8 mouse cellular contexts compared by ENCODE assay signal in the genomic region with DNA sequence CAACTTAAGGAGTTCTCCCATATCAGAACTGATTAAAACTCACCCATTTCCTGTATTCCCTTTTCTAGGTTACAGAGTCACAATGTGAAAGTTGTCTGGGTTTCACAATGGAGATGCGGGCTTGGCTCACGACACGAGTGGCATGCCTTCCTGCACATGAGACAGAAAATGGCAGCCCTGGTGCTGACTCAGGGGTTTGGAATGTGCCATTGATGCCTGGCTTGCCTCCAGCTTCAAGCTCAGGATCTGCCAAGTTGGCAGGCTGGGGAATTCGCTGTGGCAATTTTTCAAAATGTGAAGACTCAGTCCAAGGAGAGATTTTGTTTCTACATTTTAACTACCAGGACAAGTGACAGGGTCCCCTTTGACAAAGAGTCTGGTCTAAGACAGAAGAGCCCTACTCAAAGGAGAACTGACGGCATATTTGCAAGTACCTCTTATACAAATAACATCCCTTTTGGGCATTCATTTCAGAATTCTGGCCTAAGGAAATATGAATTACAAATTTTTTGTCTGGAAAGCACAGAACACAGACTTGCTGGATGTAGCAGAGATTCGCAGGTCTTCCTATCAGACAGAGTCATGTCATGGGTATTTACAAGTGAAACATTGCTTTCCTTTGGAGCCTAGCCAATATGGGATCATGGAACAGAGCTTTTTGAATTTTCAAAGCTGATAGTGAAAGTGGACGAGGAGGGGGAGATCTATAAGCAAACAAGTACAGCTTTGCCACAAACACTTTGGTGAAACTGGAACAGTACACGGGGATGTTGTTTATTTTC.
DNase-seq lines count a peak whose midpoint lies in the region; ATAC-seq lines count a peak whose summit lies in the region.

No protein-coding gene starts in this region.

- intact Hi-C loops in left cerebral cortex, postnatal 36 days (cut with DNase I) = no loop called here

- H3K36me3 ChIP-seq in hindbrain, embryonic 15.5 days = no peaks in the 10 kb centered on the region

- ATAC-seq in hindbrain, embryonic 15.5 days (ENCODE audit: low FRiP score, low read depth) = peak; percentile 86
- ATAC-seq in CD4-positive, CD25-positive, alpha-beta regulatory T cell, adult 4 months = no peak

- H3K4me3 ChIP-seq in hindbrain, embryonic 15.5 days = no peak overlapping the region

- WGBS in hindbrain, embryonic 15.5 days = 43% methylated on average over 8 of the region's 8 CpGs

- H3K9me3 ChIP-seq in hindbrain, embryonic 15.5 days = no peaks in the 10 kb centered on the region

- H3K9ac ChIP-seq in hindbrain, embryonic 15.5 days = no peak overlapping the region

- no peaks in the 10 kb centered on the region for H3K27me3 ChIP-seq in hindbrain, embryonic 15.5 days

- H3K27ac ChIP-seq in hindbrain, embryonic 15.5 days (replicated peaks) = peak overlapping the region; percentile 25; the same call in 1 of the 2 replicates

- H3K4me2 ChIP-seq in hindbrain, embryonic 15.5 days = peak overlapping the region; percentile 21; the same call in 1 of the 2 replicates

- H3K4me1 ChIP-seq in hindbrain, embryonic 15.5 days (replicated peaks) = peaks cover 4% of the 10 kb centered on the region; the same call in 1 of the 2 replicates

- peak; percentile 83 for DNase-seq in adrenal gland, adult 8-10 months
- peak; percentile 94 to 95 for DNase-seq in cerebellum, postnatal 14 days
- DNase-seq in frontal cortex, postnatal 36 days (ENCODE audit: low spot score in 2 of 2) = peak; percentile 53 to 63
- peak; percentile 17 to 36 for DNase-seq in left cerebral cortex, postnatal 36 days (ENCODE audit: low spot score in 2 of 2)
- DNase-seq in neural tube, embryonic 10.5 days (ENCODE audit: extremely low spot score, low spot score) = peak; percentile 20
- DNase-seq in yolk sac, embryonic 10.5 days (ENCODE audit: low spot score) = peak; percentile 2

Comparison
In these comparisons a context has a peak if more than half of its experiments do, and no peak if none do; other contexts are left out.
1. DNase-seq: peak in every context shown above with its lines; median percentile 94 in cerebellum, postnatal 14 days; 83 in adrenal gland, adult 8-10 months; 58 in frontal cortex, postnatal 36 days; 26 in left cerebral cortex, postnatal 36 days; 20 in neural tube, embryonic 10.5 days; 2 in yolk sac, embryonic 10.5 days.